Comparison of ENCODE assay signal across 7 mouse cellular contexts in the genomic region with DNA sequence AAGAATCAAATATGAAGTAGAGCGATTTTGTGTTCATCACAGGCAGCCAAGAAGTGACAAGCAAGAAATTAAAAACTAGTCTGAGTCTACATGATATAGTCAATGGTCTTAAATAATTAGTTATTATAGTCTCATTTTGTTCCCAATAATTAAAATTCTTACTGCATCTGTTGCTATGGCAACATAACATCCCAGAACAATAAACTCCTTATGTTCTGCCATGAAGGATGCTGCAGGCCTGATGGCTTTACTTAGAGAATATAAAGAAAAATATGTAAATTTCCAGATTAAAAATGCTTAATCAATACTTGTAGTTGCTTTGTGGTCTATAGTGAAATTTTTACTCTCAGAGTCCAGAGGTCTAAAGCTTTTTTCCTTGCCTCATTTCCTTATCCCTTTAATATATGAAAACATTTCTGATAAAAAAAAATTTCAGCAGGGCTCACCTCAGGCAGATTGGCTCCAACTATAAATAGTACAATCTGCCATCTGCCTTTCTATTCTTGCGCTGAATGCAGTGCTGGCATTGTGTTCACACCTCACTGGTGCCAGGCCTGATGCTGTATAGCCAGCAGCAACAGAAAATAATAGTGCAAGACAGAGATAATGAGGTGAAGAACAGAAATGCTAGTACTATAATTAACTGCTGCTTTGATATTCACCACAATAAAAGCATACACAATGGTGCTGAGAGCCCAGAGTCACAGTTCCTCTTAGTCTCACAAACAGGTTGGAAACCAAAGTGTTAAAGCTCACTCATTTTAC.
A peak's percentile ranks its signal among the peaks of the same experiment; 100 is the strongest.
DNase-seq lines count a peak whose midpoint lies in the region; ATAC-seq lines count a peak whose summit lies in the region.

No protein-coding gene starts in this region.

- no peak for ATAC-seq in erythroblast, adult 5-6 weeks (replicated peaks; ENCODE audit: low FRiP score, poor library complexity, severe bottlenecking)

- peak; percentile 78 to 82 for DNase-seq in cerebellum, postnatal 10 days
- peak; percentile 53 for DNase-seq in heart, adult 8-10 months (ENCODE audit: low spot score)
- DNase-seq in layer of hippocampus, adult 9-10 months (ENCODE audit: low spot score), result peak; percentile 57
- DNase-seq in retina, embryonic 14.5 days (ENCODE audit: low spot score), result peak; percentile 57
- no peak for DNase-seq in liver
- no peak for DNase-seq in gastrocnemius, postnatal 4 days (ENCODE audit: low spot score in 2 of 2)

Comparison
In these comparisons a context has a peak if more than half of its experiments do, and no peak if none do; other contexts are left out.
1. DNase-seq: peak in cerebellum, postnatal 10 days (2 of 2), heart, adult 8-10 months (single experiment), layer of hippocampus, adult 9-10 months (single experiment) and retina, embryonic 14.5 days (single experiment); none in liver (single experiment) and gastrocnemius, postnatal 4 days (0 of 2).